Mouse (Mus musculus) ovary, postnatal 10 days (tissue): ENCODE measurements around the gene Hspa12b.
A peak's percentile ranks its signal among the peaks of the same experiment; 100 is the strongest.
"Not testable (repeated sequence)": the region's sequence is repeated elsewhere in the genome, so short reads cannot be mapped to it uniquely, and the experiment has no call there.

ENCODE experiments used
- DNase-seq: peaks from one replicate; pipeline ENCODE4 v3.0.0; 2022; ENCODE audit warnings: low spot score

The Hspa12b gene

GRCm38 (mm10) chr2:131127161-131127730 lies at the start of gene Hspa12b:
Hspa12b (plus strand) TSS chr2:131127280.
- DNase-seq, result peak; percentile 41

- no peak for DNase-seq
Observed at GRCm38 (mm10) chr2:131080507-131080906, 46.6 kb upstream of the Hspa12b start.

- no peak for DNase-seq
Observed at GRCm38 (mm10) chr2:131084206-131084605, 42.9 kb upstream of the Hspa12b start.

- DNase-seq, result no peak
Observed at GRCm38 (mm10) chr2:131086667-131087390, 40.3 kb upstream of the Hspa12b start, which contains the start of gene Siglec1. Siglec1 (minus strand) TSS chr2:131086765.

- no peak for DNase-seq
Observed at GRCm38 (mm10) chr2:131088581-131088980, 38.5 kb upstream of the Hspa12b start.

GRCm38 (mm10) chr2:131089634-131090033 lies 37.4 kb upstream of the Hspa12b start:
- DNase-seq, result no peak

- no peak for DNase-seq
Observed at GRCm38 (mm10) chr2:131090852-131091251, 36.2 kb upstream of the Hspa12b start.

GRCm38 (mm10) chr2:131093577-131093976 lies 33.5 kb upstream of the Hspa12b start:
- DNase-seq, result no peak

- DNase-seq, result peak; percentile 53
Observed at GRCm38 (mm10) chr2:131094823-131095222, 32.3 kb upstream of the Hspa12b start.

GRCm38 (mm10) chr2:131096101-131096795 lies 30.8 kb upstream of the Hspa12b start:
- no peak for DNase-seq

- no peak for DNase-seq
Observed at GRCm38 (mm10) chr2:131097087-131097486, 30.0 kb upstream of the Hspa12b start.

GRCm38 (mm10) chr2:131101530-131101929 lies 25.6 kb upstream of the Hspa12b start:
- no peak for DNase-seq

- DNase-seq, result no peak
Observed at GRCm38 (mm10) chr2:131104021-131104420, 23.1 kb upstream of the Hspa12b start.

GRCm38 (mm10) chr2:131105061-131105460 lies 22.0 kb upstream of the Hspa12b start:
- not testable (repeated sequence) for DNase-seq

GRCm38 (mm10) chr2:131105989-131106388 lies 21.1 kb upstream of the Hspa12b start:
- no peak for DNase-seq

- no peak for DNase-seq
Observed at GRCm38 (mm10) chr2:131118968-131119574, 8.0 kb upstream of the Hspa12b start.

GRCm38 (mm10) chr2:131124166-131124565 lies 2.9 kb upstream of the Hspa12b start:
- DNase-seq, result no peak

- DNase-seq, result no peak
Observed at GRCm38 (mm10) chr2:131125157-131125963, 1.7 kb upstream of the Hspa12b start.

GRCm38 (mm10) chr2:131125964-131126815 lies 890 bp upstream of the Hspa12b start:
- DNase-seq, result no peak

GRCm38 (mm10) chr2:131128211-131128610 lies 1.1 kb downstream of the Hspa12b start:
- DNase-seq, result no peak

GRCm38 (mm10) chr2:131128636-131129157 lies 1.6 kb downstream of the Hspa12b start:
- DNase-seq, result no peak
